Mouse (Mus musculus) CH12.LX (cell line): ENCODE measurements around the gene Meis2. TPM values are rescaled to one million over a fixed set of nuclear protein-coding genes. Genes with fewer than 3 reads are reported as not detected.

Experiments used
- DNase-seq: peaks from one replicate; pipeline ENCODE4 v3.0.0-alpha.2; 2013; ENCODE audit errors: extremely low read depth
- H3K27ac ChIP-seq: 2 replicates; pipeline ENCODE4 v1.5.1; 2012; ENCODE audit warnings: low read depth, mild to moderate bottlenecking, control low read depth, moderate library complexity; ENCODE audit not compliant: insufficient read depth
- H3K27me3 ChIP-seq: replicated peaks from 2 replicates; pipeline ENCODE3; 2012; ENCODE audit warnings: inconsistent platforms
- H3K36me3 ChIP-seq, 2 experiments: replicated peaks in 1 of 2; 2 replicates each; pipeline versions ENCODE3 to v1.6.1; 2012; ENCODE audit warnings: inconsistent platforms in 1 of 2, low read length in 1 of 2, mild to moderate bottlenecking in 1 of 2, mixed read lengths in 1 of 2, moderate library complexity in 1 of 2; ENCODE audit not compliant: control insufficient read depth in 1 of 2, insufficient read depth in 1 of 2
- H3K4me1 ChIP-seq, 2 experiments: 2 replicates each; pipeline ENCODE4 v1.6.1; 2012; ENCODE audit warnings: inconsistent platforms in 1 of 2, moderate library complexity in 1 of 2; ENCODE audit not compliant: insufficient read depth in 2 of 2, control insufficient read depth in 1 of 2
- H3K4me2 ChIP-seq: 2 replicates; pipeline ENCODE4 v1.6.1; 2012; ENCODE audit warnings: low read depth, mild to moderate bottlenecking, control low read depth; ENCODE audit not compliant: poor library complexity, insufficient read depth, severe bottlenecking
- H3K4me3 ChIP-seq, 3 experiments: fragments of 150-350 bp in 1 of 3; sonication (generic) in 1 of 3; replicated peaks in 1 of 3; 2 replicates each; pipeline versions ENCODE3 to v1.5.1; 2011 to 2012; ENCODE audit warnings: low read depth in 2 of 3, low read length in 2 of 3, mild to moderate bottlenecking in 2 of 3, moderate library complexity in 2 of 3, control low read depth in 1 of 3, improper control_type of control experiment in 1 of 3, inconsistent platforms in 1 of 3, mixed read lengths in 1 of 3; ENCODE audit not compliant: poor library complexity in 1 of 3
- H3K79me2 ChIP-seq: replicated peaks from 2 replicates; pipeline ENCODE4 v1.6.1; 2012; ENCODE audit warnings: mild to moderate bottlenecking, moderate library complexity; ENCODE audit not compliant: control insufficient read depth, poor library complexity, insufficient read depth, severe bottlenecking; ENCODE audit errors: extremely low read depth
- H3K9ac ChIP-seq: 2 replicates; pipeline ENCODE4 v1.6.1; 2012; ENCODE audit warnings: low read depth, mild to moderate bottlenecking, control low read depth, moderate library complexity; ENCODE audit not compliant: insufficient read depth
- H3K9me3 ChIP-seq: replicated peaks from 2 replicates; pipeline ENCODE3; 2012; ENCODE audit warnings: low read length, inconsistent platforms, mixed read lengths
- BHLHE40 ChIP-seq: IDR thresholded peaks from 2 replicates; pipeline ENCODE4 v1.6.1; 2011; ENCODE audit warnings: mild to moderate bottlenecking, low read depth, low read length, improper control_type of control experiment
- CHD1 ChIP-seq: IDR thresholded peaks from 2 replicates; pipeline ENCODE4 v1.6.1; 2012; ENCODE audit warnings: low read depth, low read length, improper control_type of control experiment, inconsistent platforms
- CTCF ChIP-seq, 2 experiments: IDR thresholded peaks in 1 of 2; conservative IDR thresholded peaks in 1 of 2; 2 replicates each; pipeline ENCODE4 v1.5.1; 2011 to 2012; ENCODE audit warnings: low read depth in 2 of 2, low read length in 2 of 2, improper control_type of control experiment in 1 of 2, inconsistent platforms in 1 of 2, mild to moderate bottlenecking in 1 of 2, moderate library complexity in 1 of 2
- E2F4 ChIP-seq: IDR thresholded peaks from 2 replicates; pipeline ENCODE4 v1.6.1; 2011; ENCODE audit warnings: low read depth, low read length, improper control_type of control experiment; ENCODE audit not compliant: insufficient replicate concordance
- ELF1 ChIP-seq: IDR thresholded peaks from 2 replicates; pipeline ENCODE4 v1.6.1; 2014; ENCODE audit warnings: low read depth, mild to moderate bottlenecking, inconsistent platforms, low read length, improper control_type of control experiment
- ETS1 ChIP-seq: conservative IDR thresholded peaks from 2 replicates; pipeline ENCODE4 v1.6.1; 2012; ENCODE audit warnings: low read depth, mild to moderate bottlenecking, inconsistent platforms, low read length, improper control_type of control experiment, moderate library complexity
- JUN ChIP-seq: IDR thresholded peaks from 2 replicates; pipeline ENCODE4 v1.6.1; 2011; ENCODE audit warnings: low read depth, mild to moderate bottlenecking, low read length, improper control_type of control experiment, moderate library complexity; ENCODE audit not compliant: insufficient read depth
- KAT2A ChIP-seq: IDR thresholded peaks from 2 replicates; pipeline ENCODE4 v1.6.1; 2012; ENCODE audit warnings: low read length, improper control_type of control experiment, inconsistent platforms; ENCODE audit not compliant: insufficient replicate concordance
- MAZ ChIP-seq: IDR thresholded peaks from 2 replicates; pipeline ENCODE4 v1.6.1; 2012; ENCODE audit warnings: low read depth, mild to moderate bottlenecking, inconsistent platforms, low read length, improper control_type of control experiment, moderate library complexity
- MEF2A ChIP-seq: IDR thresholded peaks from 2 replicates; pipeline ENCODE4 v1.6.1; 2014; ENCODE audit warnings: low read depth, mild to moderate bottlenecking, inconsistent platforms, low read length, improper control_type of control experiment, borderline replicate concordance
- NRF1 ChIP-seq: IDR thresholded peaks from 2 replicates; pipeline ENCODE4 v1.6.1; 2014; ENCODE audit warnings: low read depth, mild to moderate bottlenecking, inconsistent platforms, low read length, improper control_type of control experiment, moderate library complexity
- PAX5 ChIP-seq: IDR thresholded peaks from 2 replicates; pipeline ENCODE4 v1.6.1; 2012; ENCODE audit warnings: low read length, inconsistent platforms, mixed read lengths
- POLR2AphosphoS2 ChIP-seq: IDR thresholded peaks from 2 replicates; pipeline ENCODE4 v1.6.1; 2011; ENCODE audit warnings: low read depth, low read length, improper control_type of control experiment
- RAD21 ChIP-seq: IDR thresholded peaks from 2 replicates; pipeline ENCODE4 v1.6.1; 2011; ENCODE audit warnings: low read depth, mild to moderate bottlenecking, low read length, improper control_type of control experiment, moderate library complexity
- RCOR1 ChIP-seq: conservative IDR thresholded peaks from 2 replicates; pipeline ENCODE4 v1.6.1; 2012; ENCODE audit warnings: low read depth, mild to moderate bottlenecking, inconsistent platforms, low read length, improper control_type of control experiment
- USF2 ChIP-seq: conservative IDR thresholded peaks from 2 replicates; pipeline ENCODE4 v1.6.1; 2011; ENCODE audit warnings: low read depth, low read length, improper control_type of control experiment
- ZNF384 ChIP-seq: IDR thresholded peaks from 2 replicates; pipeline ENCODE4 v1.6.1; 2012; ENCODE audit warnings: low read depth, low read length, improper control_type of control experiment, inconsistent platforms
- dilution Hi-C: fragments of 300-500 bp; cut with MboI; formaldehyde crosslinking; loops from 2 replicates; pipeline ENCODE4 v1.14.3; 2020; ENCODE audit warnings: low sequenced_read_pairs; ENCODE audit not compliant: extremely low pct_unique_long_range_greater_than_20kb, extremely low pct_ligation_motif_present
- in situ Hi-C: fragments of 300-500 bp; cut with MboI; formaldehyde crosslinking; loops from 3 replicates; pipeline ENCODE4 v1.14.3; 2019; ENCODE audit warnings: low sequenced_read_pairs, low pct_ligation_motif_present, low pct_unique_long_range_greater_than_20kb, mixed read lengths
- polyA plus RNA-seq: library from polyadenylated mRNA; unstranded; fragments of >175 nt; gene quantifications from 2 replicates; pipeline ENCODE4 v1.2.1, GENCODE M21; 2012; ENCODE audit warnings: low read depth; ENCODE audit not compliant: insufficient read length
- total RNA-seq, 2 experiments: library from RNA; depleted of rRNA; stranded (reverse); fragments of 300-350 nt in 1 of 2; fragments of >200 nt in 1 of 2; gene quantifications; 2 replicates each; pipeline ENCODE4 v1.2.3; 2012 to 2014

Gene Meis2
- total and polyA plus RNA-seq, 3 experiments = not detected

GRCm38 (mm10) chr2:116067711-116068110 is 2.1 kb upstream of the Meis2 start:
- H3K4me2 ChIP-seq = no peak overlapping the region

GRCm38 (mm10) chr2:116067065-116067497 is 1.4 kb upstream of the Meis2 start:
- H3K79me2 ChIP-seq = no peaks in the 10 kb centered on the region
- DNase-seq = no peak
- no peaks in the 10 kb centered on the region for H3K4me1 ChIP-seq
- dilution Hi-C loops (no loop called here), in situ Hi-C loops (no loop called here)
- TF ChIP-seq MEF2A (no peak), KAT2A (no peak), CTCF (conservative IDR thresholded peaks at IDR 0.05 in 1 of 2, IDR thresholded peaks at IDR 0.05 in 1 of 2; ENCODE audit: low read depth in 2 of 2, low read length in 2 of 2) (no peak), NRF1 (no peak), E2F4 (no peak), BHLHE40 (no peak), POLR2AphosphoS2 (no peak), MAZ (no peak), JUN (no peak), CHD1 (no peak), ELF1 (no peak), RAD21 (no peak), USF2 (no peak), ETS1 (no peak), RCOR1 (no peak)
- no peaks in the 10 kb centered on the region for H3K36me3 ChIP-seq
- H3K9ac ChIP-seq = no peak overlapping the region
- H3K27ac ChIP-seq = no peak overlapping the region
- no peak overlapping the region for H3K4me3 ChIP-seq
- H3K9me3 ChIP-seq = peaks cover 12% of the 10 kb centered on the region
- H3K27me3 ChIP-seq = no peaks in the 10 kb centered on the region
- H3K4me2 ChIP-seq = no peak overlapping the region

More at GRCm38 (mm10) chr2:116067711-116068110, 2.1 kb upstream of the Meis2 start:
- Histone ChIP-seq H3K79me2 (no peaks in the 10 kb centered on the region), H3K27ac (no peak overlapping the region)
- TF ChIP-seq CHD1 (no peak), ELF1 (no peak), ZNF384 (no peak), MAZ (no peak), PAX5 (no peak)
- TF ChIP-seq, all 38 proteins: peak for 0
- DNase-seq = no peak
- dilution Hi-C loops (no loop called here), in situ Hi-C loops (no loop called here)
- Histone ChIP-seq H3K27me3 (no peaks in the 10 kb centered on the region), H3K9me3 (peaks cover 11% of the 10 kb centered on the region), H3K4me1 (no peaks in the 10 kb centered on the region), H3K36me3 (no peaks in the 10 kb centered on the region), H3K9ac (no peak overlapping the region), H3K4me3 (no peak overlapping the region)
